Mouse (Mus musculus) T-helper 17 cell (primary cell): ENCODE data around the gene Zfr2.

Experiments used
- in situ Hi-C, 2 experiments: fragments of 300-600 bp; cut with MboI, MseI; formaldehyde crosslinking; loops; 1 replicate in 1 of 2; 2 replicates in 1 of 2; pipeline ENCODE4 v1.15.1; 2025; ENCODE audit warnings: high pct_unique_total_duplicates in 2 of 2

Zfr2 gene

GRCm38 (mm10) chr10:81232580-81233225 is at the start of gene Zfr2:
TSS of gene Zfr2 (plus strand) at chr10:81233155.
- in situ Hi-C loops: loop anchor here in 1 of 2 experiments (10.0 kb wide), 1 partner anchor 1542 kb away; no protein-coding TSS in a partner anchor

GRCm38 (mm10) chr10:81183805-81184204 is 49.1 kb upstream of the Zfr2 start, which contains the start of gene 4930442H23Rik:
TSS of gene 4930442H23Rik (minus strand) at chr10:81183849.
- in situ Hi-C loops: no loop called here

- in situ Hi-C loops: no loop called here
Measured at GRCm38 (mm10) chr10:81184765-81185164, 48.2 kb upstream of the Zfr2 start.

DNA sequence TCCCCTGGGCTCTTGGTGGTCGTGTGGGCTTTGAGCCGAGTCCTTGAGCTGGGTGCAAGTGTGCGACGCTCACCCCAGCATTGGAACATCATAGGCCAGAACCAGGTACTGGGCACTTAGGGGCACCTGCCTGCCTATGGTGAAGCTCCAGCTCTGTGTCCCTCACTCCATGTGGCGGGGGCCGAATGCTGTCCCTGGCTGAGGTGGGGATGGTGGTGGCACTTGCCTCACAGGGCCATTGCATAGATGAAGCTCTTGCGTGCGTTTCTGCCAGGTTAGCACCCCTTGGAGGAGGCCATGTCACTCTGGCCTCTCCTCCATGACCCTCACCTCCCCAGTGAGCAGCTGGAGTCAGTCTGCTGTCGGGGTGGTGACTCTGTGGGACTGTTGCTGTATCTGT is 45.8 kb upstream of the Zfr2 start:
- in situ Hi-C loops: no loop called here

- in situ Hi-C loops: no loop called here
Measured at GRCm38 (mm10) chr10:81189821-81190220, 43.1 kb upstream of the Zfr2 start.

DNA sequence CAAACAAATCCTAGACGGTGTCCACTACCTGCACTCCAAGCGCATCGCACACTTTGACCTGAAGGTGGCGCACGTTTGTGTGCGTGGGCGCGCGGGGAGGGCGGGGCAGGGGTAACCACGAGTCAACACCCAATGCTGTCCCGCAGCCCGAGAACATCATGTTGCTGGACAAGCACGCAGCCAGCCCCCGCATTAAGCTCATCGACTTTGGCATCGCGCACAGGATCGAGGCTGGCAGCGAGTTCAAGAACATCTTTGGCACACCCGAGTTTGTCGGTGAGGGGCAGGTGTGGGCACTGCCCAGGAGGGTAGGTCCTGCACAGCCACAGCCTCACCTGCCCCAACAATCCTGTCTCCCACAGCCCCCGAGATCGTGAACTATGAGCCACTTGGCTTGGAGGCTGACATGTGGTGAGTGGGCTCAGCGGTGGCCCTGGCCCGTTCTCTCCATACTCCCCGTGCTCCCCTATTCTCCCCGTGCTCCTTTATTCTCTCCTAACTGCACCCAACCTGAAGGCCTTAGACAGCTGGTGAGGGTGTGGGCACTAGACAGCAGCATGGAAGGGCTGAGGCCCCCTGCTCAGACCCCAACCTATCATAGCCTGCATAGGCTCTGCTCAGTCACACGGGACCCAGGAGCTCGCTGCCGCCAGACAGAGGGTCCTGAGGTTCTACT is 42.6 kb upstream of the Zfr2 start:
- in situ Hi-C loops: no loop called here

DNA sequence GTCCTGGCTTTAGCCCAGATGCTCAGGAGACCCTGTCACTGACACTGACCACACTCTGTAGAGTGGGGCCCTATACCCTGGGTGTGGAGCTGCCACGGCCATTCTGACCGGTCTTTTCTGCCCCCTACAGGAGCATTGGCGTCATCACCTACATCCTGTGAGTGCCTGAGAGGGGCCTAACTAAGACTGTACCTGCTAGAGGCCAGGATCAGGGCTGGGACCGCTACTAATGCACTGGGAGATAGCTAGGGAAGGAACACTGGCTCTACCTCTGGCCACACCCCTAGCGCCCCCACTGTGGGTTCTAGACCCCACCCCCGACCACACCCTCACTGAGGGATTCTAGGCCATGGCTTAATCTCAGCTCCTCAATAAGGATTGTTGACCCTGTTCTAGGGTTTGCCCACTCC is 42.0 kb upstream of the Zfr2 start:
- in situ Hi-C loops: no loop called here

- in situ Hi-C loops: no loop called here
Measured at GRCm38 (mm10) chr10:81191342-81191982, 41.5 kb upstream of the Zfr2 start.

GRCm38 (mm10) chr10:81192270-81192967 is 40.5 kb upstream of the Zfr2 start:
- in situ Hi-C loops: no loop called here

GRCm38 (mm10) chr10:81192968-81193501 is 39.9 kb upstream of the Zfr2 start:
- in situ Hi-C loops: no loop called here

GRCm38 (mm10) chr10:81193991-81194774 is 38.8 kb upstream of the Zfr2 start:
- in situ Hi-C loops: no loop called here

DNA sequence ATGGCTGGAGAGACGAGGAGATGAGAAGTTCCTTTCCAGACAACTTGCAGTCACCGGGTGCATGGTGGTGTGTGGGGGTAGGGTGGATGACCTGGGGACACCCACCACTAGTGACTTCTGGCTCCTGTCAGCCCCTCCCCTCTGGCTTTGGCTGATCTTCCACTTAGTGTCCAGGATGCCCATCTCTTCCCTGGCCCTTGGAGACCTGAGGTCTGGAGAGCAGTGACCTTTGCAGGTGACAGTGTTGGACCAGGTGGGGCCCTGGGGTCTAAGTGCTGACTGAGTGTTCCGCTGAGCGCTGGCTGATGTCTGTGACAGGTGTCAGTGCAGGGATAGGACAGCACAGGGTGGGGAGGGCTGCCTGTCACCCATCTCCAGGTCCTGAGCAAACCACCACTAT is 37.7 kb upstream of the Zfr2 start:
- in situ Hi-C loops: no loop called here

DNA sequence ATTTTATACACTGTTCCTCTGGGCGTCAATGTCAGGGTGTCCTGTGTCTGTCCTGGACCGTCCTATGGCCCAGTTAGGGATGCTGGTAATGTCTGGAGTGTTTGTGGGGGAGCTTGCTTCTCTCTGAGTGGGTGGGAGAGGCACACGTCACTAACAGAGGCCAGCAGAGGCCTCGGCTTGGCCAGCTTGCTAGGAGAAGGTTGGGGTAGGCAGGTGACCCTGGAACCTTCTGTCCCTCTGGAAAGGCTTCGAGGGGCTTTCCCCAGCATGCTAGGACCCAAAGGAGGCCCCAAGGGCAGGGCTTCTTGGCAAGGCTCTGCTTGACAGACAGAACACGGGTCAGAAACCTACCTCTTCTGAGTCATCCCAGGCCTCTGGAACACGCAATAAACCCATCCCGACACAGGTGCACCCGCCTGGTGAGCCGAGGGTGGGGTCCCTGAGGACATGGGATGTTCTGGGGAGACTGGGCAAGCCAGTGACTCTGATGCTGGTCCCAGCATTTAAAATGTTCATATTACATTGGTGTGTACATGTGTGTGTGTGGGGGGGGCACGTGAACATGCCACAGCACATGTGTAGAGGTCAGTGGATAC is 36.4 kb upstream of the Zfr2 start:
- in situ Hi-C loops: no loop called here

DNA sequence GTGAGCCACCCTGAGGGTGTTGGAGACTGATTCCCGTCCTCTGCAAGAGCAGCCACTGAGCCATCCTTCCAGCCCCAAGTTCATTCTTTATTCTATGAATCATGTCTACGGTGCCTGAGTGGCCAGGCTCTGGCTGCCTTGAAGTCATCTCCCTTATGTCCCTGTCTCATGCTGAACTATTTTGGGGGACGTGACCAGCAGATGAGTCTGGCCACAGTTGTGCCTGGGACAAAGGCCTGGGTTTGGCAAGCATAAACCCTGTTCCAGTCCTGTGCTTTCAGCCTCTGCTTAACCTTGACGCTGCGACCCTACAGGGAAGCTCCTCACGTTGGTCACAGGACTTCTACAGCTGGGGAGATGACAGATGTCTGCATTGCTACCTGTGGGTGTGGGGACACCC is 35.6 kb upstream of the Zfr2 start:
- in situ Hi-C loops: no loop called here

- in situ Hi-C loops: no loop called here
Measured at GRCm38 (mm10) chr10:81198230-81198629, 34.7 kb upstream of the Zfr2 start.

DNA sequence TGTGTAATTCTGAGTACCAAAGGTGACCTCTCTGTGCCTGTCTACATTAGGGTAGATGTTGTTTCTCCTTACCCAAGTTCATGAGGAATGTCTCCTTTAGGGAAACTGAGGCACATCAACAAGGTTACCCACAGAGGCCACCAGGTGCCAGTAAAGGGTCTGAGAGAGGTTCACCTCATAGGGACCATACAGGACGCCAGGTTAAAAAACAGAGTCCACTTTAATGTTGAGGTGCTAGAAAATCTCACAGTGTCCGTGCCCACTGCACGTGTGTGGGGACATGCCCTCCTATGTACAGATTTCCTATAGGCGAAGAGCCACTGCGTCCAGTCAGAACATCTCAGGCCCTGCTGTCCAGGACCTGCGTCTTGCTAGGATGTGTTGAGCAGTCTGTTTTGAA is 34.0 kb upstream of the Zfr2 start:
- in situ Hi-C loops: no loop called here

- in situ Hi-C loops: no loop called here
Measured at GRCm38 (mm10) chr10:81200141-81200540, 32.8 kb upstream of the Zfr2 start.

- in situ Hi-C loops: no loop called here
Measured at GRCm38 (mm10) chr10:81200605-81201287, 32.2 kb upstream of the Zfr2 start.

GRCm38 (mm10) chr10:81201807-81202758 is 30.9 kb upstream of the Zfr2 start, which contains the start of gene Nmrk2:
TSS of gene Nmrk2 (minus strand) at chr10:81202051.
- in situ Hi-C loops: no loop called here
